Mouse (Mus musculus): ENCODE measurements at regions not wholly inside any gene's neighbourhood (a gene's known extent, or its start where the extent isn't known, plus 50 kb on each side); places are given as distances from the start of the nearest gene placed in this dataset.

GRCm38 (mm10) chr3:127948326-127948725 lies 52.2 kb upstream of the Fam241a start:
- no peak overlapping the region for H3K27ac ChIP-seq (ENCODE audit: low read length)
- H3K9me3 ChIP-seq (replicated peaks; ENCODE audit: control insufficient read depth, low read length, poor library complexity, severe bottlenecking), result no peaks in the 10 kb centered on the region
- H3K4me2 ChIP-seq (ENCODE audit: low read length), result no peak overlapping the region
- no peak for ATAC-seq
- no peaks in the 10 kb centered on the region for H3K4me1 ChIP-seq (ENCODE audit: control insufficient read depth, insufficient read depth, low read length)
- no peak overlapping the region for H3K9ac ChIP-seq (ENCODE audit: low read depth, low read length)
- 0 out of 2 replicates have a peak, but pooled peaks cover 2% of the 10 kb centered on the region for H3K27me3 ChIP-seq (ENCODE audit: control insufficient read depth, insufficient read depth, low read depth, low read length)
- WGBS, result 79% methylated on average over 5 of the region's 5 CpGs
- no peak overlapping the region for H3K4me3 ChIP-seq (ENCODE audit: low read depth, low read length)
- H3K36me3 ChIP-seq (ENCODE audit: control insufficient read depth, insufficient read depth, low read length), result no peaks in the 10 kb centered on the region

All from midbrain, embryonic 16.5 days (tissue).